Comparison of ENCODE assay signal across 14 mouse cellular contexts in genomic region chr15:50944976-50945375, GRCm38 (mm10).
DNase-seq lines count a peak whose midpoint lies in the region.
"Had no signal": no experiment of that assay in that cellular context is flagged by ENCODE, and none has a peak within 500 bp of the region (broad histone marks: within the 10 kb centered on the region; RNA-seq: fewer than 3 reads in every experiment).

No protein-coding gene starts in this region.

- peak; percentile 4 for DNase-seq in adrenal gland, postnatal 14 days
- DNase-seq in adrenal gland, adult 18-20 months (ENCODE audit: low spot score in 2 of 2), result no peak
- DNase-seq in 3T3-L1 (ENCODE audit: low read depth, low spot score), result peak; percentile 65
- DNase-seq in MN1 (ENCODE audit: low spot score), result peak; percentile 40
- peak; percentile 27 to 51 for DNase-seq in adrenal gland, postnatal 36 days
- DNase-seq in thymus, adult 18-20 months, result no peak
- DNase-seq: cerebellum, adult 11-12 months; cerebellum, adult 8-10 months; embryo, embryonic 11 days; gastrocnemius, postnatal 25 days; heart, adult 18-20 months; heart, postnatal 14 days; heart, postnatal 4 days; kidney, adult 18-20 months had no signal

Comparison
In these comparisons a context has a peak if more than half of its experiments do, and no peak if none do; other contexts are left out.
1. DNase-seq: peak in adrenal gland, postnatal 14 days (single experiment), 3T3-L1 (single experiment), MN1 (single experiment) and adrenal gland, postnatal 36 days (2 of 2); none in adrenal gland, adult 18-20 months (0 of 2) and thymus, adult 18-20 months (0 of 2).